Mouse (Mus musculus) heart, adult 2 months (tissue): ENCODE measurements around the gene Skor1. TPM values are rescaled to one million over a fixed set of nuclear protein-coding genes. Genes with fewer than 3 reads are reported as not detected.

Source experiments
- DNase-seq, 2 experiments: peaks; one replicate each; pipeline ENCODE4 v3.0.0; 2021
- H3K27ac ChIP-seq: fragments of 200-600 bp; 2 replicates; pipeline ENCODE4 v1.8.1; 2022
- H3K27me3 ChIP-seq: fragments of 200-500 bp; 2 replicates; pipeline ENCODE4 v1.6.1; 2012; ENCODE audit warnings: mild to moderate bottlenecking, low read length, inconsistent platforms, mixed read lengths; ENCODE audit not compliant: control insufficient read depth, insufficient read depth
- H3K36me3 ChIP-seq: fragments of 200-500 bp; 2 replicates; pipeline ENCODE4 v1.6.1; 2012; ENCODE audit warnings: low read length, inconsistent platforms; ENCODE audit not compliant: control insufficient read depth, insufficient read depth
- H3K4me1 ChIP-seq: fragments of 200-500 bp; 2 replicates; pipeline ENCODE4 v1.6.1; 2011; ENCODE audit warnings: low read length; ENCODE audit not compliant: control insufficient read depth, insufficient read depth
- H3K4me3 ChIP-seq: fragments of 200-600 bp; 2 replicates; pipeline ENCODE4 v1.8.1; 2022
- H3K79me2 ChIP-seq: fragments of 200-500 bp; replicated peaks from 2 replicates; pipeline ENCODE4 v1.6.1; 2012; ENCODE audit warnings: mild to moderate bottlenecking, inconsistent platforms, low read length, moderate library complexity, mixed read lengths; ENCODE audit not compliant: control insufficient read depth, insufficient read depth
- H3K9ac ChIP-seq: fragments of 200-500 bp; 2 replicates; pipeline ENCODE4 v1.6.1; 2012; ENCODE audit warnings: low read depth, mild to moderate bottlenecking, control low read depth, inconsistent platforms, low read length, mixed read lengths
- CTCF ChIP-seq: fragments of 200-600 bp; IDR thresholded peaks from 2 replicates; pipeline ENCODE4 v1.8.1; 2022; ENCODE audit warnings: antibody characterized with exemption, mild to moderate bottlenecking, moderate library complexity
- EP300 ChIP-seq: fragments of 200-500 bp; IDR thresholded peaks from 2 replicates; pipeline ENCODE4 v1.6.1; 2011; ENCODE audit warnings: low read depth, low read length, control low read depth; ENCODE audit not compliant: insufficient read depth
- POLR2A ChIP-seq: fragments of 200-500 bp; IDR thresholded peaks from 2 replicates; pipeline ENCODE4 v1.6.1; 2011; ENCODE audit warnings: mild to moderate bottlenecking, low read depth, low read length, control low read depth; ENCODE audit not compliant: insufficient read depth
- WGBS: fragments of 180-500 bp; shearing (Covaris S2); methylation state at CpG from one replicate; pipeline ENCODE4 v1.1.7; 2018; 5-methylcytosine and 5-hydroxymethylcytosine counted together
- intact Hi-C: fragments of 180-260 bp; cut with DNase I; formaldehyde crosslinking; loops from one replicate; pipeline ENCODE4 v1.15.1; 2025
- polyA plus RNA-seq: library from polyadenylated mRNA; depleted of rRNA; stranded (reverse); fragments of >200 nt; gene quantifications from 2 replicates; pipeline ENCODE4 v1.2.3, GENCODE M21; 2012; rRNA removed
- total RNA-seq, 2 experiments: library from RNA; stranded (reverse); gene quantifications; 2 replicates each; pipeline ENCODE4 v1.2.3; 2021

Gene Skor1
- total and polyA plus RNA-seq, 3 experiments, result 0.04 to 0.10 (median 0.07) TPM

DNA sequence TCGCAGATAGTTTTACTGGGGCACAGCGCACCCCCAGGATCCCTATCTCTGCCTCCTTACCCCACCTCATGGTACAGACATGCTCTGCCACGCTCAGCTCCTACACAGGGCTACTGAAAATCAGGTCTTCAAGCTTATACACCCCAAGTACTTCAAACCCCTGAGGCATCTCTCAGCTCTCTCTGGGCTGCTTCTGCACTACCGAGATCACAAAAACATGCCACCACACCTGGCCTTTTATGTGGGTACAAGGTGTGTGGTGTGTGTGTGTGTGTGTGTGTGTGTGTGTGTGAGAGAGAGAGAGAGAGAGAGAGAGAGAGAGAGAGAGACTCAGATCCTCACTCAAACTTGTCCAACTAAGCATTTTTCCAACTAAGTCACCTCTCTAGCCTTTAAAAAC, 59.6 kb downstream of the Skor1 start:
- Histone ChIP-seq H3K27me3 (no peaks in the 10 kb centered on the region), H3K9ac (no peak overlapping the region), H3K36me3 (no peaks in the 10 kb centered on the region), H3K4me1 (peaks cover 10% of the 10 kb centered on the region), H3K27ac (no peak overlapping the region), H3K4me3 (no peak overlapping the region), H3K79me2 (no peaks in the 10 kb centered on the region)
- over 99% methylated on average over 4 of the region's 4 CpGs for WGBS
- DNase-seq, result no peak
- intact Hi-C loops, result no loop called here
- TF ChIP-seq POLR2A (no peak), EP300 (no peak), CTCF (no peak)

Other genes starting within 250 kb of the Skor1 start
- 10 to 100 TPM; 24.2 to 26.1 TPM for gene Pias1, start 161.0 kb downstream of the Skor1 start, total RNA-seq
- gene Pias1, start 161.0 kb downstream of the Skor1 start, polyA plus RNA-seq, result 18.0 and 29.7 TPM in 2 replicates
- 10 to 100 TPM; 17.9 to 20.7 TPM for gene Map2k5, start 228.9 kb upstream of the Skor1 start, total RNA-seq
- gene Map2k5, start 228.9 kb upstream of the Skor1 start, polyA plus RNA-seq, result 31.8 and 34.2 TPM in 2 replicates